Mouse (Mus musculus) spleen, adult 18-20 months (tissue): Measurements from ENCODE around the gene Gdf9.

Experiments
- DNase-seq, 2 experiments: peaks; one replicate each; pipeline ENCODE4 v3.0.0; 2022; ENCODE audit warnings: mixed read lengths in 2 of 2

Gene Gdf9

DNA sequence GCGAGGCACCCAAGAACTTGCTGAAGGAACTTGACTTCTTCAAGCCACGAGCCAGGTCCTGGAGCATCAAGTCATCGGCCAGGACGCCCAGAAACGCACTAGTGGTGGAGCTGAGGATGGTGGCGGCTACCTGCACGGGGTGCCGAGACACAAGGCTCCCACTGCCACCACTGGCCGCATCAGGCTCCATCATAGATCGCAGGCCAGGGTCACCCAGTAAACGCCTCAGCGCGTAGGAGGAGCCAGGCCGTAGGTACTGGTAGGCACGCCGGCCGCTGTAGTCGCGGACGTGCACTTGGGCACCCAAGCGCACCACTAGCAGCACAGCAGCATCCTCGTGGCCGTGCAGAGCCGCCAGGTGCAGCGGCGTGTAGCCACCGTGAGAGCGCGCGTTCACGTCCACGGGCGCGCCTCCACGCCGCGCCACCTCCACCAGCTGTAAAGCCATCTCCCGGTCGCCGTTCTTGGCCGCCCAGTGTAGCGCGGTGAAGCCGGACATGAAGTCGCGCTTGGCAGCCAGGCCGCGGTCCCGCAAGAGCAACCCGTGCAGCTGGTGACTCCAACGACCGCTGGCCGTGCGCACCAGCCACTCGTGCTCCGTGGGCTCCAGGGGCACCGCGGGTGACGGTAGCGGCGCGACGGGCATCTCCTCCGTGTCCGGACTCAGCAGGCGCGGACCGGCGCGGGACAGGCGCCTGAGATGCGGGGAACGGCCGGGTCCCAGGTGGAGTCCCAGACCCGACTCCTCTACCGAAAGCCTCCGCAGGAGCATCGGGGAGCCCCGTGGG, 47.8 kb downstream of the Gdf9 start:
- DNase-seq = no peak

DNA sequence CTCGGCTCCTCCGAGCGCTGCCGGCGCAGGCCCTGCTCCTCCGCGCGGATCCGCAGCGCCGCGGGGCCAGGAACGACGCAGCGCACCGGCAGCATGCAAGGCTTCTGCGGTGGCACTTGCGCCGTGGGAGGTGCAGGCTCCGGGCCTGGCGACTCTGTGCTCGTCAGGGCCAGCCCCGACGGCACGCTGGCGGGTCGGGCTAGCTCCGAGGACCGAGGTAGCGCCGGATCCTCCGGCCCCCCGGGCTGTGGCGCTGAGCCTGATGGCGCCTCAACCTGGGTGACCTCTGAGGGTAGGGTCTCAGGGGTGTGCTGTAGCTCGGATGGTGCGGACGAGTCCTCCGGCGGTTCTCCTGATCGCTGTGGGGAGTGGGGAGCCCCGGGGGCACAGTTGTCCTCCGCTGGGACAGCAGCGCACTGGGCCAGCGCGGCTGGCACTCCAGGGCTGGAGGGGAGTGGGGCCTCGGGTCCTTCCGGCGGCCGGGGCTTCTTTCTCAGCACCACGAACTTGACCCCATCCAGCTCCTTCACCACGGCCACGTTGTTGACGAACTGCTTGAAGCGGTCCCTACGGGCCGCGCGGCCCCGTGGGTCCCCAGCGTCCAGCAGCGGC, 48.5 kb downstream of the Gdf9 start:
- DNase-seq = no peak

DNA sequence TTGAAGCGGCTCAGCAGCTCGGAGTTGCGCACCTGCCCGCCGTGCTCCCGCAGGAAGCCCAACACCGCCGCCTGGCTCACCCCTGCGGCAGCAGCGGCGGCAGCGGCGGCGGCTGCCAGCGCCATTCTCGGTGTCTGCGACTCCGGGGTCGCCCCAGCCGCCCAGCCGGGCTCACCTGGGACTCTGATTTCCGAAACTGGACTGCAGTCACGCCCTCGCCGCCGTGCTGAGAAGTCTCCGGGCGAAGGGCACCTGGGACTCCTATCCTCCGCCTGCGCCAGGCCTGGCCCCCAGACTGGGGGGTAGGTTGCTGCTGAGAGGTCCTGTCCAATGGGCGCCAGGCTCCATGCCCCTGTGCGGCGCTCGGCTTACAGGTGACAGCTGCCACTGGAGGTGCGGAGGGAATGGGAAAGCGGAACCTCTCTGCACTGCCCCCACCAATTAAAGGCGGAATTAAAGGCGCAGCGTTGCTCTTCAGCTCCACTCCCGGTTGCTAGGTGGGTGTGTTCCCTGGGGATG, 49.0 kb downstream of the Gdf9 start, which contains the start of the genes Gm9945 and Sowaha:
Gene Gm9945 (plus strand): TSS at position 384 of the 519 bp plus-strand sequence.
Gene Sowaha (minus strand): TSS at position 492 of the 519 bp plus-strand sequence.
- DNase-seq = peak in 1 of 2 experiments; percentile 5

DNA sequence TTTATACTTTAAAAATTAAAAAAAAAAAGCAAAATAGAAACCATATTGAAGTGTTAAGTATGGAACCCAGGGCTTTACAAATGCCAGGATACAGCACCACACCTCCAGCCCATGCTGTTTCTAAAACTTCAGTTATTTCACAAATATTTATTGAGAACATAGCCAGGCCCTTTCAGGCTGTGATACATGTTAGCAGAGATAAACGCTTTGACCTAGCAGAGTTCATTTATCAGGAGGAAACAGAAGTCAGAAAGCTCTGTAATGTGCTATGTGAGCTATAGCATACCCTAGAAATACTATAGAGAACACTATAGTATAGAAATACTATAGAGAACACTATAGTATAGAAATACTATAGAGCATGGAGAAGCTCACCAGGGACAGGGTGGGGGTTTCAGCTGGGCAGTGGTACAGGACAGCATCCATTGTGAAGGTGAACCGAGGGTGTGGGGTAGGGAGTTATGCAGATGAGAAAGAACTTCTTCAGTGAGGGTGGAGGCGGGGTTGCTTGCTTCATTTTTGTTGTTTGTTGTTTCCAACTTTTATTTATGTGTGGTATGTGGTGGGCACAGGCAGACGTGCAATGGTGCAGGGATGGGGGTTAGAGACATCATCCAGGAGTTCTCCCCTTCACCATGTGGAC, 50.4 kb downstream of the Gdf9 start:
- no peak for DNase-seq

DNA sequence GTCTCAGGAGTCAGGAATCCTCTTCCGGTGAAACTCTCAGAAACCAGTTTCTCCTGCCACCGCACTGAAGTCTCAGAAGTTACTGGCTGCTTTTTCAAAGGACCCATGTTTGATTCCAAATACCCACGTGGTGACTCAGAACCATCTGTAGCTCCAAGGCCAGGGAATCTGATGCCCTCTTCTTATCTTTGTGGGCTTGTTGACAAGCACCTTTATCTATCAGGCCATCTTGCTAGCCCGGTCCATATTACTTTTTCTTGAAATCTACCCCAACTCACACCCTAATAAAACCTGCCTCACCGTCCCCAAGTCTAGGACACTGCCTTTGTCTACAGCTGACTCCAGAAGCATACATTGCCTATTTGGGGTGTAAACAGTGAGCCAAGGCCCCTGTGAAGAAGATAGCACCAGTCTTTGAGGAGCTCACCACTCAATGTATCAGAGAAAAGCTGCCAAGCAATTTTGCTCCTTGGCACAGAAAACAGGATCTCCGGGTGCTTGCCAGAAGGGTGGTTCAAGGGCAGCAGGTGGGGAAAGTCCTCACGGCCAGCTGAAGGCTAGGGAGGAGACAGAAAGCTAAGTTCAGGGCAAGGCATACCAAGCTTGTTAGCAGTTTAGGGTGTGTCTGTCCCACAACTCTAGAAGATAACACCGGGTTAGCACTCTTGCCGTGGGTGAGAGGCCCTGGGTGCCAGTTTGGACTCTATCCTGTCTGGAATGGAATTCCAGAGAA, 52.5 kb downstream of the Gdf9 start:
- DNase-seq = no peak

DNA sequence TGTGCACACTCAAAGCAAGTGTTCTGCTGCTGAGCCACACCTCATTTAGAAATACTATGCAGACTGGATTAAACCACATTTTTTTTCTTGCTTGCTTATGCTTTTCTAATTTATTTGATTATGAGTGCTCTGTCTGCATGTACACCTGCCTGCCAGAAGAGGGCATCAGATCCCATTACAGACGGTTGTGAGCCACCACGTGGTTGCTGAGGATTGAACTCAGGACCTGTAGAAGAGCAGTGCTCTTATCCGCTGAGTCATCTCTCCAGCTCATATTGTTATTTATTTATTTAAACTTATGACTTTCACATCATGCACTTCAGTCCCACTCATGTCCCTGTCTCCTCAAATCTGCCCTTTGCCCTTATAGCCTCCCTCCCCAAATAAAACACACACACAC, 54.9 kb downstream of the Gdf9 start:
- no peak for DNase-seq

DNA sequence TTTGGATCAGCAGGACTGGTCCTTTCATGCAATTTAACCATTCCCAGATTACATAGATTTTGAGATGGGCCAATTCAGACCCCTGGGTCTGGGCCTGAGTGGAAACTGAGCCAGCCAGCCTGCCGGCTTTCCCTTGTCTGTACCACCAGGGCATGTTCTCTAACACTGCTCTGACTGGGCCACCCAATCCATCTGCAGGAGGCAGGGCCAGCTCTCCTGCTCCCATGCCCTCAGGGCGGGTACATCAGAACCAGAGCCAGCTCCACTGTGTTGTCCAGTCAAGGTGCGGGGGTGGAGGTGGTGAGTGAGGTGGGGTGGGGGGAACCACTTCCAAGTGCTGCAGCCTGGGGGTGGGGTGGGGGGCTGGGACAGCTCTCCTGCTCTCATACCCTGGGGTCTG, 55.5 kb downstream of the Gdf9 start:
- DNase-seq = no peak

DNA sequence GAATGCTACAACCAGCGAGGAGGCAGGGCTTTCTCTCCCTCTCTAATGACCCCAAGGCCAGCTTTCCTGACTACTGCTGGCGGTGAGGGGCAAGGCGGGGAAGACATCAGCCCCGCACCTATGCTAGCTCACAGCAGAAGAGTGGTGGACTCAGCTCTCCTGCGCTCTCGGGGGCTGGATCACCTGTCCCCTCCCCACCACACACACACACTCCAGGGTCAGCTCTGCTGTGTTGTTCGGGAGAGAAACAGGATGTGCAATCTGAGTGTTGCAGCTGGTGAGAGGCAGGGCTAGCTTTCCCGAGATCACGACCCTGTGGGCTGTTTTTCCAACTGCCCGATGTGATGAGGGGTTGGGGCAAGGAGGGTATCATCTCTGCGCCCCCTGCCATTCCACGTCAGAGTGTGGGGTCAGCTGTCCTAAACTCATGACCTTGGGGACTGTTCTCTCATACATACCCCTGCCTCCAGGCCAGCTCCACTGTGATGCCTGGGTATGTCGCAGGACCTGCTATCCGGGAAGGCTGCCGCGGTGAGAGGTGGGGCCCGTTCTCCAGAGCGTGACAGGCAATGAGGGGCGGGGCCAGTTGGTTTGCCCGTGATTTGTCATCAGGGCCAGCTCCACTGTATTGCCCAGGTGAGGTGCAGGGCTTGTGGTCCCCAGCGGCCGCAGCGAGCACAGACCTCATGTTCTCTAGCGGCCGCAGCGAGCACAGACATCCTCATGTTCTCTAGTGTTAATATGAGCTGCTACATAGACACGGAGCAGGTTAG, 56.2 kb downstream of the Gdf9 start:
- DNase-seq = peak in 1 of 2 experiments; percentile 3
